Mouse (Mus musculus) testis, postnatal 10 days (tissue): ENCODE measurements around the gene Txndc9.
"Not testable (repeated sequence)": the region's sequence is repeated elsewhere in the genome, so short reads cannot be mapped to it uniquely, and the experiment has no call there.

Experiments
- DNase-seq: peaks from one replicate; pipeline ENCODE4 v3.0.0; 2021; ENCODE audit warnings: low spot score

Txndc9 gene

GRCm38 (mm10) chr1:37997867-37998266, at the start of gene Txndc9, which contains the start of gene Eif5b:
Txndc9 (minus strand) TSS chr1:37997893.
Eif5b (plus strand) TSS chr1:37998010.
- peak; percentile 94 for DNase-seq

- no peak for DNase-seq
These were observed 41.2 kb upstream of the Txndc9 start for GRCm38 (mm10) chr1:38038898-38039297.

- DNase-seq = no peak
These were observed 39.7 kb upstream of the Txndc9 start for GRCm38 (mm10) chr1:38037375-38037774.

DNA sequence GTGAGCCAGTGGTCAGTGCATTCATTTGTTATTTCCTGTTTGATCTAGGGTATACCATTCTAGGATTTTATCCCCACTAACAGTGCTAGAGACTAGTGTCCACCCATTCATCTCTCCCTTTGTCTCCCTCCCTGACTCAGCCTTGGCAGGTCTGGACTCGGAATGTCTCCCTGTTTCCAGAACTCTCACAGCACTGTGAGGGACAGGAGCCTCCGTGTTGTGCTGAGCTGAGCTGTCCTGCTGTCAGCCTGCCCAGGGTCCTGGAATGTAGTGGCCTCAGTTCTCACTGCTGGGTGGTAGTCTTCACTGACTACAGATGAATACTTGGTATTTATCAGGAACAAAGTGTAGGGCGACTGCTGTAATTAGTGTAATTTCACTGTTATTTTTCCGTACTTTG, 37.8 kb upstream of the Txndc9 start:
- no peak for DNase-seq

- no peak for DNase-seq
These were observed 33.7 kb upstream of the Txndc9 start for GRCm38 (mm10) chr1:38031391-38031790.

GRCm38 (mm10) chr1:38027301-38027700, 29.6 kb upstream of the Txndc9 start:
- DNase-seq = no peak

- DNase-seq = no peak
These were observed 17.0 kb upstream of the Txndc9 start for GRCm38 (mm10) chr1:38014551-38015203.

GRCm38 (mm10) chr1:38012509-38012908, 14.8 kb upstream of the Txndc9 start:
- DNase-seq = no peak

- DNase-seq = no peak
These were observed 14.4 kb upstream of the Txndc9 start for GRCm38 (mm10) chr1:38012104-38012503.

GRCm38 (mm10) chr1:38011647-38012046, 14.0 kb upstream of the Txndc9 start:
- no peak for DNase-seq

GRCm38 (mm10) chr1:38006741-38007140, 9.0 kb upstream of the Txndc9 start:
- DNase-seq = no peak

DNA sequence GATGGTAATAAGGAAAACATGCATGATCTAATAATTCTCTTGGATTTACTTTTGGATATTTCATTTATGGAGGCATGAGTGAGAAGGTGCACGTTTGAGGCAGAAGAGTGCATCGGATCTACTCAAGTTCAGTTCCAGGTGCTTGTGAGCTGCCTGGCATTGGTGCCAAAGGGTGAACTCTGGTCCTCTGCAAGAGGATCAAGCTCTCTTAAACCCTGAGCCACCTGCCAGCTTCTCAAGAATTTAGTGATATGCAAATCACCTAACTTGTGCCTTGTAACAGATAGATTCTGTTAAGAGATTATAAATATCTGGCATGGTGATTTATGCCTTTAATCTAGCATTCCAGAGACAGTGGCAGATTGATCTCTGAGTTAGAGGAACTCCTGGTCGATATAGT, 5.4 kb upstream of the Txndc9 start:
- DNase-seq = no peak

- no peak for DNase-seq
These were observed 4.3 kb upstream of the Txndc9 start for GRCm38 (mm10) chr1:38001956-38002355.

- no peak for DNase-seq
These were observed 3.2 kb upstream of the Txndc9 start for GRCm38 (mm10) chr1:38000844-38001243.

GRCm38 (mm10) chr1:37999552-37999951, 1.9 kb upstream of the Txndc9 start:
- DNase-seq = no peak

GRCm38 (mm10) chr1:37998371-37999199, 892 bp upstream of the Txndc9 start:
- DNase-seq = no peak

DNA sequence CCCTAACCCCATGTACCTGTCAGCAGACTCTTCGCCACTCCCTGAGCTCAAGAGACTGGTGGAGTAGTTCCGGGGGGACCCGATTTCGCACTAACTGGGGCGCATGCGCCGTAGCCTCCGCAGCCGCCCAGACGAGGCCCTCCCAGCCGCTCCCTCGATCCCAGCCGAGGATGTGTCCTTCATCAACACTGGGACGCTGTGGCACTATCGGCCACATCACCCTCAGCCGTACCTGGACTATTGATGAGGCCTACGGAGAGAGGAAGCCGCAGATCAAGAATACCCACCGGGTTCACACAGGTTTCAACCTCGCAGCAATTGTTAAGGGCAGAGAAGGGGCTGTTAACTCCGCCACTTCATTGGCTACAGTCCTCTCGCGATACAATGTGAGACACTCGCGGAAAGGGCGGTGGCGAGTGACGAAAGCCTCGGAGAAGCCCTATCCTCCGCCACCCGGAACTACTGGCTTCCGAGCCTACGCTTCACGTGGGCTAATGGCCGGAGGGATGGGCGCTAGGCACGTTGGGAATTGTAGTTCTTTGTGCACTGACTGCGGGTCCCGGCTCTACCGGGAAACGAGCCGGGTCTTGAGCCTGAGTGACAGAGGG, 712 bp downstream of the Txndc9 start:
- DNase-seq = peak; percentile 93

DNA sequence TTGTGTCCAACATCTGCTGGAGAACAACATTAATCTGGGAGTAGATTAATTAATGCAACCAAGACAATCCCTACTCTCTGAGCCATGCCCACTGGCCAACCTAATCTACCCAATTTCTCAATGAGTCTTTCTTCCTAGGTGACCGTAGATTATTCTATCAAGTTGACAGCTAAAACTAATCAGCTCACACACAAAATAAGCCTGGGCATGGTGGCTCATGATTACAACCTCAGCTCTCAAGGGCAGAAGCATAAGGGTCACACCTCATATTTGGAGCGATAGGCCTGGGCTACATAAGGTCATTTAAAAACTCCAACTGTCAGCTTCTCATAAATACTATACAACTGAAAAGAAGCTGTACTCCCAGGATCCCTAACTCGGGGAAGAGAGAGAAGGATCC, 1.5 kb downstream of the Txndc9 start:
- DNase-seq = no peak

DNA sequence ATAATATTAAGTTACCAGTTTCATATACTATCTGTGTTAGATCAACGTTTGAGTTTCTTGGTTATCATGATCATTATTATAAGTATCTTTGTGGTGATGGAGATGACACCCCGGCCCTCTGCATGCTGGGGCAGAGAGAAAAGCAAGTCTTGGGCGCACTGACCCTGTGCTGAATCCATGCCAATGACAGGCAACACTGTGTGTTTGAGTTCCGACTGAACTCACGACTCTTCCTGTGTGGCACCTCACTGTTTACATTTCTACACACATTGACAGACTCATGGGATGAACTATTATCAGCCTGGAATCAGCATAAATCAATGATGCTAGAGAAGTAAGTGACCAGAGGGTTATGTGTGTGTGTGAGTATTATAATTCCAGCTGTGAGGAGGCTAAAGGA, 9.8 kb downstream of the Txndc9 start:
- DNase-seq = no peak

DNA sequence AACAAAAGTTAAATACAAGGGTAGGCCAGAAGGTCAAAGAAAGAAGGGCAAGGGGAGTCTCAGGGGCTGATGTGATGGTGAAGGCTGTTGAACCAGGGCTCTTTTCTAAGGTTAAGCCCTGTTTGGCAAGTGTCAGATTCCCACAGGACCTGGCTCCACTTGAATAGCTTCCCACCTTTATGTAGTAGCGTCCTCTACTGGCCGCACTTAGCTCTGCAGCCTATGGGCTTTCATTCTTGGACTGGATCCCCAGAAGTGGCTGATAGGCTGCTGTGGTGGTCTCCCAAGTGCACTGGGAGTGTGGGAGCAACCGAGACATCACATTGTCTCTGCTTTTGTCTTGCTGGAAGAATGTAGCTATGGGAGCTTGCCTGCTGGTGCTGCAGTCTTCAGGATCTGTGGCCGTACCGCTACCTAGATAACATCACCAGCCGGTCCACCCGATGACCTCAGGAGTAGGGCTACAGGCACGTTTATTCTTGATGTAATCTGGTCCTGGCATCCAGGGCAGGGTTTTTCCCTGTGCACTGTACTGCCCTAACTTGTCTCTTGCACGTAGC, 11.8 kb downstream of the Txndc9 start:
- DNase-seq = peak; percentile 69

DNA sequence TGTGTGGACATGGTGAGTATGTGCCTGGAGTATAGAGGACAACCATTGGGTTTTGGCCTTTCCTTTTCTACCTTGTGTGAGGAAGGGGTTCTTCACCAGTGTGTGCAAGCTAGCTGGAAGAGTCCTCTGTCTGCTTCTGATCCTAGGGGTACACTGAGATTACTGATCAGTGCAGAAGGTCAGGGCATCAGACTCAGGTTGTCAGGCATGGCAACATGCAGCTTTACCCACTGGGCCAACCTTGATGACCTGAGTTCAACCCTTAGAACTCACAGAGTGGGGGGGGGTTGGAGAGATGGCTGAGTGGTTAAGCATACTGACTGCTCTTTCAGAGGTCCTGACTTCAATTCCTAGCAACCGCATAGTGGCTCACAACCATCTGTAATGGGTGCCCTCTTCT, 13.4 kb downstream of the Txndc9 start:
- DNase-seq = no peak

GRCm38 (mm10) chr1:37977303-37977702, 20.4 kb downstream of the Txndc9 start:
- no peak for DNase-seq

DNA sequence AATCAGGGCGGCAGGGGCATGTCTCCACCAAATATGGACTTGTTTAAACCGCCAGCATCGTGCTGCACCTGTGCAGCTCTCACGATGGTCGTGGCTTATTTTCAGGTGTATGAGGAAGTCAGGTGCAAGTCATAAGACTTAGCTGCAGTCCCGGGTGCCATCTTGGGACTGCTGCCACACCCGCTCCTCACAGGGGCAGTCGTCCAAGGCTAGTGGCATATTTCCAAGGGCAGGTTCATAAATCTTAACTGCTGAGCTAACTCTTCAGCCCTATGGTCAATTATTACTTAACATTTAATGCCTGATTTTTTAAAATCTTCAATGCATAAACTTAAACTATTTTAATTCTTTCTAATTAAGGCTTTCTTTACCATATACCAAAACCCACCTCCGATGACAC, 21.0 kb downstream of the Txndc9 start:
- not testable (repeated sequence) for DNase-seq
